Mouse (Mus musculus) C2C12 (cell line): ENCODE data around the gene Hipk2.

Source experiments
- CTCF ChIP-seq: IDR thresholded peaks from one replicate; pipeline ENCODE4 v1.5.1; 2011; ENCODE audit not compliant: control insufficient read depth, insufficient read depth, insufficient read length
- FOSL1 ChIP-seq: IDR thresholded peaks from one replicate; pipeline ENCODE4 v1.8.0; 2011; ENCODE audit warnings: mild to moderate bottlenecking, low read length; ENCODE audit not compliant: poor library complexity, insufficient read depth, severe bottlenecking
- MAX ChIP-seq: IDR thresholded peaks from one replicate; pipeline ENCODE4 v1.6.1; 2011; ENCODE audit warnings: mild to moderate bottlenecking, control low read depth
- MYOD1 ChIP-seq: IDR thresholded peaks from one replicate; pipeline ENCODE4 v1.6.1; 2011; ENCODE audit warnings: low read depth; ENCODE audit not compliant: control insufficient read depth, insufficient read length
- MYOG ChIP-seq: IDR thresholded peaks from one replicate; pipeline ENCODE4 v1.6.1; 2011; ENCODE audit not compliant: control insufficient read depth, insufficient read length; ENCODE audit errors: extremely low read depth
- USF1 ChIP-seq: IDR thresholded peaks from one replicate; pipeline ENCODE4 v1.6.1; 2011; ENCODE audit warnings: low read depth, mild to moderate bottlenecking, control low read depth, moderate library complexity

DNA sequence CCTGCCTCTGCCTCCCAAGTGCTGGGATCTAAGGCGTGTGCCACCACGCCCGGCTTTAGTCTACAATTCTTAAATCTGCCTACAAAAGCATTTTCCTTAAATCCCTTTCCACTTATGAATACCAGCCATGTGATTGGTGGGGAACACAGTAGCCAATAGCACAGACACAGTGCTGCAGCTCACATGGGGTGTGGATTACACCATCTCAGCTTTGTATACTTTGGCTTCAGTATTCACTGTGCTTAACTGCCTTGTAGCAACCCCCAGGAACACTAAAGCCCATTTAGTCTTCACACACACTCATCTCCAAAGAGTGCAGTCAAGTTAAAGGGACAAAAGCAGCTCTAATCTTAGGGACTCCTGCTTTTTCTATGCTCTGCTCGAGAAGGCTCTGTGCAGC lies 67.6 kb downstream of the Hipk2 start:
- TF ChIP-seq CTCF (no peak), USF1 (no peak), MAX (no peak), FOSL1 (no peak), MYOD1 (no peak), MYOG (no peak)
